Mouse (Mus musculus): ENCODE measurements around the gene Tnrc6b. TPM values are rescaled to one million over a fixed set of nuclear protein-coding genes. Genes with fewer than 3 reads are reported as not detected.
A peak's percentile ranks its signal among the peaks of the same experiment; 100 is the strongest.
"Not testable (repeated sequence)": the region's sequence is repeated elsewhere in the genome, so short reads cannot be mapped to it uniquely, and the experiment has no call there.

Gene Tnrc6b
- total RNA-seq, 2 experiments from 2014 or later: 127 to 133 TPM

- Histone ChIP-seq H3K4me3 (no peak overlapping the region), H3K27ac (no peak overlapping the region)
- DNase-seq (ENCODE audit: low spot score in 2 of 2): no peak
- TF ChIP-seq CTCF (conservative IDR thresholded peaks at IDR 0.05): no peak
These were observed 21.3 kb downstream of the Tnrc6b start for GRCm38 (mm10) chr15:80732266-80733030.

GRCm38 (mm10) chr15:80735300-80735699 is 24.2 kb downstream of the Tnrc6b start:
- DNase-seq (ENCODE audit: low spot score in 2 of 2): no peak
- no peak overlapping the region for H3K27ac ChIP-seq
- TF ChIP-seq CTCF (conservative IDR thresholded peaks at IDR 0.05): no peak
- no peak overlapping the region for H3K4me3 ChIP-seq

GRCm38 (mm10) chr15:80735708-80736107 is 24.6 kb downstream of the Tnrc6b start:
- not testable (repeated sequence) for DNase-seq (ENCODE audit: low spot score in 2 of 2); H3K4me3 ChIP-seq; H3K27ac ChIP-seq

GRCm38 (mm10) chr15:80736553-80736952 is 25.4 kb downstream of the Tnrc6b start:
- TF ChIP-seq CTCF (conservative IDR thresholded peaks at IDR 0.05): peak; percentile 37
- no peak overlapping the region for H3K4me3 ChIP-seq
- no peak overlapping the region for H3K27ac ChIP-seq
- DNase-seq (ENCODE audit: low spot score in 2 of 2): no peak

GRCm38 (mm10) chr15:80738244-80738643 is 27.1 kb downstream of the Tnrc6b start:
- Histone ChIP-seq H3K4me3 (no peak overlapping the region), H3K27ac (no peak overlapping the region)
- DNase-seq (ENCODE audit: low spot score in 2 of 2): no peak
- TF ChIP-seq CTCF (conservative IDR thresholded peaks at IDR 0.05): no peak

- no peak for TF ChIP-seq CTCF (conservative IDR thresholded peaks at IDR 0.05)
These were observed 28.9 kb downstream of the Tnrc6b start for GRCm38 (mm10) chr15:80739972-80740371.

GRCm38 (mm10) chr15:80741836-80742235 is 30.7 kb downstream of the Tnrc6b start:
- no peak for TF ChIP-seq CTCF (conservative IDR thresholded peaks at IDR 0.05)
- no peak overlapping the region for H3K27ac ChIP-seq
- no peak overlapping the region for H3K4me3 ChIP-seq
- DNase-seq (ENCODE audit: low spot score in 2 of 2): no peak

More at GRCm38 (mm10) chr15:80739972-80740371, 28.9 kb downstream of the Tnrc6b start:
- no peak for DNase-seq (ENCODE audit: low spot score in 2 of 2)
- no peak overlapping the region for H3K4me3 ChIP-seq
- H3K27ac ChIP-seq: no peak overlapping the region

GRCm38 (mm10) chr15:80742991-80743474 is 31.9 kb downstream of the Tnrc6b start:
- TF ChIP-seq CTCF (conservative IDR thresholded peaks at IDR 0.05): no peak
- no peak overlapping the region for H3K4me3 ChIP-seq
- no peak for DNase-seq (ENCODE audit: low spot score in 2 of 2)
- H3K27ac ChIP-seq: no peak overlapping the region

GRCm38 (mm10) chr15:80743606-80744005 is 32.5 kb downstream of the Tnrc6b start:
- no peak for TF ChIP-seq CTCF (conservative IDR thresholded peaks at IDR 0.05)
- H3K27ac ChIP-seq: no peak overlapping the region
- no peak for DNase-seq (ENCODE audit: low spot score in 2 of 2)
- no peak overlapping the region for H3K4me3 ChIP-seq

- Histone ChIP-seq H3K27ac (no peak overlapping the region), H3K4me3 (no peak overlapping the region)
- no peak for DNase-seq (ENCODE audit: low spot score in 2 of 2)
- no peak for TF ChIP-seq CTCF (conservative IDR thresholded peaks at IDR 0.05)
These were observed 33.7 kb downstream of the Tnrc6b start for GRCm38 (mm10) chr15:80744667-80745422.

GRCm38 (mm10) chr15:80748979-80749378 is 37.9 kb downstream of the Tnrc6b start:
- DNase-seq (ENCODE audit: low spot score in 2 of 2): no peak
- TF ChIP-seq CTCF (conservative IDR thresholded peaks at IDR 0.05): no peak
- Histone ChIP-seq H3K27ac (no peak overlapping the region), H3K4me3 (no peak overlapping the region)

- no peak overlapping the region for H3K4me3 ChIP-seq
- peak overlapping the region; percentile 74 for H3K27ac ChIP-seq
- no peak for TF ChIP-seq CTCF (conservative IDR thresholded peaks at IDR 0.05)
- DNase-seq (ENCODE audit: low spot score in 2 of 2): no peak
These were observed 42.2 kb downstream of the Tnrc6b start for GRCm38 (mm10) chr15:80753351-80753750.

GRCm38 (mm10) chr15:80754103-80754502 is 43.0 kb downstream of the Tnrc6b start:
- DNase-seq (ENCODE audit: low spot score in 2 of 2): no peak
- TF ChIP-seq CTCF (conservative IDR thresholded peaks at IDR 0.05): no peak
- 0 out of 2 replicates have a peak overlapping the region, but pooled peaks have one; percentile 74 for H3K27ac ChIP-seq
- H3K4me3 ChIP-seq: no peak overlapping the region
